Mouse (Mus musculus) forebrain, embryonic 10.5 days (tissue): ENCODE data around the gene Rere. TPM values are rescaled to one million over a fixed set of nuclear protein-coding genes. Genes with fewer than 3 reads are reported as not detected.
A peak's percentile ranks its signal among the peaks of the same experiment; 100 is the strongest.

Experiments used
- DNase-seq: peaks from one replicate; pipeline ENCODE4 v3.0.0-alpha.2; 2017; ENCODE audit warnings: low spot score; ENCODE audit errors: extremely low spot score
- H3K27ac ChIP-seq: fragments of 300-500 bp; sonication (generic); 2 replicates; pipeline ENCODE4 v1.5.1; 2016; ENCODE audit warnings: mild to moderate bottlenecking
- H3K27me3 ChIP-seq: fragments of 300-500 bp; sonication (generic); 2 replicates; pipeline ENCODE4 v1.6.1; 2016; ENCODE audit warnings: mild to moderate bottlenecking; ENCODE audit not compliant: poor library complexity, severe bottlenecking
- H3K36me3 ChIP-seq: fragments of 300-500 bp; sonication (generic); replicated peaks from 2 replicates; pipeline ENCODE4 v1.6.1; 2016; ENCODE audit warnings: mild to moderate bottlenecking, moderate library complexity
- H3K4me1 ChIP-seq: fragments of 300-500 bp; sonication (generic); 2 replicates; pipeline ENCODE4 v1.6.1; 2016
- H3K4me3 ChIP-seq: fragments of 300-500 bp; sonication (generic); 2 replicates; pipeline ENCODE4 v1.5.1; 2016; ENCODE audit warnings: mild to moderate bottlenecking, moderate library complexity
- H3K9me3 ChIP-seq: fragments of 300-500 bp; sonication (generic); 2 replicates; pipeline ENCODE4 v1.6.1; 2016; ENCODE audit warnings: mild to moderate bottlenecking, moderate library complexity
- WGBS: fragments of 180-500 bp; shearing (Covaris S2); methylation state at CpG from one replicate; pipeline ENCODE4 v1.1.7; 2016; 5-methylcytosine and 5-hydroxymethylcytosine counted together
- polyA plus RNA-seq: library from polyadenylated mRNA; unstranded; fragments of >200 nt; fragmentation: Nextera tagmentation; extraction: Ambion mirVana; gene quantifications from 2 replicates; pipeline ENCODE4 v1.2.1, GENCODE M21; 2016

Gene Rere
- polyA plus RNA-seq, 1 experiment from 2014 or later, result 31.1 TPM

DNA sequence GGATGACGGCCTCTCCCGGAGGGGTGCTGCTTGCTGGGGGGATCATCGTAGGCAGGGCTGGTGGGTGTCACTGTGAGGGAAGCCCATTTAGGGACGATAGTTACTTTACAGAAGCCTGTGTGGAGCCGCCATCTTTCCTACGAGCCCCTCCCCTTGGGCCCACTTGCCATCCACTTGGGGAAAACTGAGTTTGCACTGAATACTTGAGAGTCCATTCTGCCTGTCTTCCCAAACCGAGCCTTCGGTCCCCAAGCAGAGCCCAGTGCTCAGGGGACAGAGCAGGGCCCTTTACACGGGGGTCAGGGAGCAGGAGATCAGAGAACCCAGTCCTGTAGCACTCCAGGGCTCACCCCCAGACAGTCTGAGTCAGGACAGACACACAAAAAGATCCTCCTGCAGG lies 362.9 kb downstream of the Rere start:
- Histone ChIP-seq H3K9me3 (no peaks in the 10 kb centered on the region), H3K4me3 (no peak overlapping the region), H3K36me3 (no peaks in the 10 kb centered on the region), H3K27me3 (no peaks in the 10 kb centered on the region), H3K27ac (no peak overlapping the region), H3K4me1 (no peaks in the 10 kb centered on the region)
- 93% methylated on average over 9 of the region's 9 CpGs for WGBS
- DNase-seq, result no peak

GRCm38 (mm10) chr4:150649327-150649726 lies 367.9 kb downstream of the Rere start:
- H3K27me3 ChIP-seq, result peaks cover 34% of the 10 kb centered on the region
- WGBS, result 86% methylated on average over 5 of the region's 5 CpGs
- no peak overlapping the region for H3K27ac ChIP-seq
- no peaks in the 10 kb centered on the region for H3K36me3 ChIP-seq
- no peaks in the 10 kb centered on the region for H3K9me3 ChIP-seq
- DNase-seq, result no peak
- no peak overlapping the region for H3K4me3 ChIP-seq
- peaks cover 22% of the 10 kb centered on the region for H3K4me1 ChIP-seq

DNA sequence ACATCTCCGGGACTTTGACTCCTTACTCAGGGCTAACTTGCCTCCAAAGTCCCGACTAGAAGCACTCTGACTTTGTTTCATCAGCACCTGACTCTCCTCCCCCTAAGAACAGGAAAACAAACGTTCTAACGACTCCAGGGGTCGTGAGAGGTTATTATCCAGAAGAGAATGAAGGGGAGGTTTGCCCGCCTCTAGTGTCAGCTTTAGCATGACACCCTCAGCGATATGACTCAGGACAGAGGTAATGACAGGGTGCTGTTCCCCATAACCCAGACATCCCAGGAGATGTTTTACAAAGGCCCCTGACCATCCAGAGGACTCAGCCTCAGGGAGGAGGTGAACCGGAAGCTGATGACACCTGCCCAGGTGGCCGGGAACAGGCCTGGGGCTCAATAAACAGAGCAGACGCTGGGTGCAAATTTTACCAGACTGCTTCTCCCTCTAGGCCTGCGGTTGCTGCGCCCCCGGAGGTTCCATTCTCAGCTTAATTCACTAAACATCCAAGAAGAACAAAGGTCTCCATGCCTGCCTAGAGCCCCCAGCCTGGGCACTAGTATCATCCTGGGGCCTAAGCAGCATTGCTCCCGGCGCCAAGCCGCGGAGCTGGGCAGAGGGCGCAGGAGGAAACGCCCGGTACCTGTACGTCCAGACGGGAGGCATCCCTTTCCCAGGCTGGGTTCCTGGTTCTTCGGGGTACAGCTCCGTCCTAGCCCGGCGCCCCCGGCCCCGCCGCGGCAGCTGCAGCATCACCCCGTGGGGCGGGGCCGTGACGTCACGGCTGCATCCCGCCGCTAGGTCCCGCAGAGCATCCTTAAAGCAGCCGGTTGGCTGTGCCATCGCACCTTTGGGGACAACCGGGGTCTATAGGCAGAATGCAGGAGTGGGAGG lies 370.2 kb downstream of the Rere start, which contains the start of gene Slc45a1:
Gene Slc45a1, minus strand, starts transcription at position 785 of the 888 bp plus-strand sequence.
- peak; percentile 36 for DNase-seq
- peaks cover 44% of the 10 kb centered on the region for H3K27me3 ChIP-seq

DNA sequence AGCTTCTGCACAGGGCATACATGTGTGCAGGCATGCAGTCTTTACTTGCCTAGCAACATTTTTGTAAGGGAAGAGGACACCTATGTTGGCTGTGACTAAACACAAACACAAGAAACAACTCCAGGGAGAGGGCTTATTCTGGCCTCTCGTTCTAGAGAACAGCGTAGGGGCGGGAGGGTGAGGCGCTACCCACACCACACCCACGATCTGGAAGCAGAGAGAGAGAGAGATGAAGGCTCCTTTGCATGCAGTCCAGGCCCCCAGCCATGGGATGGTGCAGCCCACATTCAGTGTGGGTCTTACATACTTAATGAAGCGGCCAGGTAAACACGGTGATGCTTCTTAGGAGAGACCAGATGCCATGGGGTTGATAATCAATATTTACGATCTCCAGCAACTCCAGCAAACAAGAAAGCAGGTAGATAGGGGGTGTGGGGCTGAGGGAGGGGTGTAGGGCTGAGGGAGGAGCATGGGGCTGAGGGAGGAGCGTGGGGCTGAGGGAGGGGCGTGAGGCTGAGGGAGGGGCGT lies 371.7 kb downstream of the Rere start:
- Histone ChIP-seq H3K4me3 (no peak overlapping the region), H3K27me3 (peaks cover 44% of the 10 kb centered on the region), H3K9me3 (peaks cover 6% of the 10 kb centered on the region), H3K27ac (no peak overlapping the region), H3K36me3 (no peaks in the 10 kb centered on the region), H3K4me1 (peaks cover 35% of the 10 kb centered on the region)
- WGBS, result 44% methylated on average over 11 of the region's 11 CpGs
- DNase-seq, result no peak

More for the DNA sequence above, 370.2 kb downstream of the Rere start, which contains the start of gene Slc45a1:
- peaks cover 3% of the 10 kb centered on the region for H3K9me3 ChIP-seq
- H3K4me3 ChIP-seq, result peak within 1 kb of the TSS; percentile 57
- 4% methylated on average over 41 of the region's 41 CpGs for WGBS
- H3K27ac ChIP-seq, result peak within 1 kb of the TSS; percentile 48
- H3K36me3 ChIP-seq, result no peaks in the 10 kb centered on the region
- H3K4me1 ChIP-seq, result peaks cover 35% of the 10 kb centered on the region

DNA sequence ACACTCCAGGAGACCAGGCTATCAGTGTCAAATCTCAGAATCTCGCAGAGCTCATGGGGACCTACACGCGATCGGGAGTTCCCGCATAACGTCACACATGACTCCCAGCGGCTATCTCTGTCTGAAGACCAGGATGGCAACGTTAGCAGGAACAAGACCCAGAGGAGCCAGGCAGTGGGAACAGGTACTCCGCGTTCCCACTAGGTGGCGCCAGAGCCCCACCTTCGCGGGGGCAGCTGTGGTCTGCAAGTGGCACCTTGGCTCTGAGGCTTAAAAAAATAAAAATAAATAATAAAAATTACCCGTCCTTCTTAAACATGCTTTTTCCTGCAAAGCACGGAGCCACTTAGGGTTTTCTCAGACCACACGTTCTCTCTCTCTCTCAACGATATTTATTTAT lies 374.5 kb downstream of the Rere start:
- Histone ChIP-seq H3K4me3 (peak overlapping the region; percentile 10), H3K27me3 (peaks cover 51% of the 10 kb centered on the region)
- 7% methylated on average over 17 of the region's 17 CpGs for WGBS

GRCm38 (mm10) chr4:150656504-150656903 lies 375.1 kb downstream of the Rere start:
- no peak overlapping the region for H3K27ac ChIP-seq
- no peaks in the 10 kb centered on the region for H3K36me3 ChIP-seq
- peaks cover 51% of the 10 kb centered on the region for H3K27me3 ChIP-seq
- H3K4me3 ChIP-seq, result no peak overlapping the region
- peaks cover 45% of the 10 kb centered on the region for H3K4me1 ChIP-seq
- 79% methylated on average over 6 of the region's 6 CpGs for WGBS
- H3K9me3 ChIP-seq, result peaks cover 6% of the 10 kb centered on the region
- no peak for DNase-seq

More for the DNA sequence above, 374.5 kb downstream of the Rere start:
- Histone ChIP-seq H3K27ac (no peak overlapping the region), H3K9me3 (peaks cover 6% of the 10 kb centered on the region), H3K4me1 (peaks cover 42% of the 10 kb centered on the region), H3K36me3 (no peaks in the 10 kb centered on the region)
- peak; percentile 90 for DNase-seq

- no peak for DNase-seq
- H3K4me3 ChIP-seq, result no peak overlapping the region
- 75% methylated on average over 9 of the region's 9 CpGs for WGBS
Observed at GRCm38 (mm10) chr4:150659926-150660610, 378.6 kb downstream of the Rere start.

DNA sequence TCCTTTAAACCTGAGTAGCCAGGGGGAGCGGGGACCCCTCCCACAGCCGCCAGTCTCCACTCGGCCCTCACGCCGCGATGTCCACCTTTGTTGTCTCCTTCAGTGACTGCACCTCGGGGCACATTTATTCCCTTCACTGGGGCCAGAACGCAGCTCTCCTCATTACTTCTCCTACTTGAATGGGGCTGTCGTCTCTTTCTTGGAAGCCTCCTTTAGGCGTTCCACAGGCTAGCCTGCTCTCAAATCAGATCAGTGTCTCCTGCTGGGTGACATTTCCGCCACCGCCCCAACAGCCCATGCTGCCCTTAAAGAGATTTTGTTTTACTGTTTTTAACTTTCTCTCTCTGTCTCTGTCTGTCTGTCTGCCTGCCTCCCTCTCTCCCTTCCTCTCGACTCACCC lies 380.4 kb downstream of the Rere start:
- peak overlapping the region; percentile 40 for H3K4me3 ChIP-seq
- 4% methylated on average over 13 of the region's 13 CpGs for WGBS

More at GRCm38 (mm10) chr4:150659926-150660610, 378.6 kb downstream of the Rere start:
- peaks cover 30% of the 10 kb centered on the region for H3K27me3 ChIP-seq
- H3K27ac ChIP-seq, result no peak overlapping the region
- peaks cover 30% of the 10 kb centered on the region for H3K4me1 ChIP-seq
- H3K9me3 ChIP-seq, result peaks cover 6% of the 10 kb centered on the region
- no peaks in the 10 kb centered on the region for H3K36me3 ChIP-seq

DNA sequence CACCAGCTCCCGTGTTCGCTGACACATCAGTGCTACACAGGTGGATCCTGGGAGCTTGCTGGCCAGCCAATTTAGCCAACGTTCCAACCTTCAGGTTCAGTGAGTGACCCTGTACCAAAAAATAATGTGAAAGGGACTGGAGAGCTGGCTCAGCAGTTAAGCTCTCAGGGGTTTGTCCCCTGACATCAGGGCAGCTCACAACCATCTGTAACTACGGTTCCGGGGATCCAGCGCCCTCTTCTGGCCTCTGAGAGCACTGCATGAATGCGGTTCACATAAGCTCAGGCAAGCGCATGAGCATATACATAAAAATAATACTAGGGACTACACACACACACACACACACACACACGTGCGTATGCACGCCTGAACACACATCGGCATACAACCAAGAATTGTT lies 381.7 kb downstream of the Rere start:
- 60% methylated on average over 12 of the region's 12 CpGs for WGBS
- Histone ChIP-seq H3K4me3 (no peak overlapping the region), H3K4me1 (peaks cover 23% of the 10 kb centered on the region), H3K27me3 (peaks cover 27% of the 10 kb centered on the region), H3K9me3 (no peaks in the 10 kb centered on the region; the same call in 1 of the 2 replicates), H3K27ac (no peak overlapping the region), H3K36me3 (no peaks in the 10 kb centered on the region)
- peak; percentile 70 for DNase-seq

More for the DNA sequence above, 380.4 kb downstream of the Rere start:
- H3K9me3 ChIP-seq, result peaks cover 1% of the 10 kb centered on the region; the same call in 1 of the 2 replicates
- H3K4me1 ChIP-seq, result peaks cover 23% of the 10 kb centered on the region
- no peak for DNase-seq
- H3K27ac ChIP-seq, result peak overlapping the region; percentile 56
- peaks cover 27% of the 10 kb centered on the region for H3K27me3 ChIP-seq
- no peaks in the 10 kb centered on the region for H3K36me3 ChIP-seq

- Histone ChIP-seq H3K4me1 (peaks cover 23% of the 10 kb centered on the region), H3K27ac (no peak overlapping the region), H3K36me3 (no peaks in the 10 kb centered on the region), H3K9me3 (no peaks in the 10 kb centered on the region; the same call in 1 of the 2 replicates), H3K4me3 (no peak overlapping the region), H3K27me3 (peaks cover 27% of the 10 kb centered on the region)
- no peak for DNase-seq
- 83% methylated on average over 7 of the region's 7 CpGs for WGBS
Observed at GRCm38 (mm10) chr4:150664726-150665125, 383.3 kb downstream of the Rere start.

DNA sequence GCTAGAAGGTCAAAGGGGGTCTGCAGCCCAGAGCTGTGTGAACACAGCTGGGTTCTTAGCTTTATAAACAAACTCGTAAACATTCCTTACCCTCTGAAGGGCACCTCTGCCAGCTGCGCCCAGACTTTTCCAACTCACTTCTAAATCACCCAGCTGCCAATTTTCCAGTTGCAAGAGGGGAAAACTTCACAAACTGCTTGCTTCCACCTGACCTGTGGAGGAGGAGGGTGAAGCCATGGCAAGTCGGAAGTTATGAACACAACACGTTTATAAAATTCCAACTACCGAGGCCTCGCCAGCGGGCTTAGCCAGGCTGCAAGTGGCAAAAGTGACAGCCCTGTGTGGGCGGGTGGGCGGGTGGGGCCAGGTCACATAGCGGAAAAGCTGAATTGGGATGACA lies 384.4 kb downstream of the Rere start:
- peaks cover 22% of the 10 kb centered on the region for H3K27me3 ChIP-seq
- no peaks in the 10 kb centered on the region for H3K36me3 ChIP-seq
- no peak overlapping the region for H3K27ac ChIP-seq
- no peaks in the 10 kb centered on the region; the same call in 1 of the 2 replicates for H3K9me3 ChIP-seq
- H3K4me3 ChIP-seq, result no peak overlapping the region
- 88% methylated on average over 10 of the region's 10 CpGs for WGBS
- peaks cover 20% of the 10 kb centered on the region for H3K4me1 ChIP-seq
- no peak for DNase-seq
